Mouse (Mus musculus): ENCODE data around the gene Camta1. TPM values are rescaled to one million over a fixed set of nuclear protein-coding genes. Genes with fewer than 3 reads are reported as not detected.

Camta1 gene
- 25.9 TPM for polyA plus RNA-seq (2017; shearing (Covaris generic))

GRCm38 (mm10) chr4:151861806-151862739, at the start of gene Camta1:
Gene Camta1 (minus strand): TSS chr4:151861876.

GRCm38 (mm10) chr4:151089270-151089669, 772.4 kb downstream of the Camta1 start, which contains the start of gene Gm13090:
Gene Gm13090 (plus strand): TSS chr4:151089570.

GRCm38 (mm10) chr4:151057347-151058321, 804.0 kb downstream of the Camta1 start, which contains the start of gene Vamp3:
Gene Vamp3 (minus strand): TSS chr4:151057963.

GRCm38 (mm10) chr4:151044037-151044943, 817.4 kb downstream of the Camta1 start, which contains the start of gene Per3:
Gene Per3 (minus strand): TSS chr4:151044665.

GRCm38 (mm10) chr4:150996797-150997196, 864.9 kb downstream of the Camta1 start, which contains the start of gene Uts2:
Gene Uts2 (plus strand): TSS chr4:150997097.

GRCm38 (mm10) chr4:150914290-150914733, 947.4 kb downstream of the Camta1 start, which contains the start of the genes Park7 and Tnfrsf9:
Gene Park7 (minus strand): TSS chr4:150914437.
Gene Tnfrsf9 (plus strand): TSS chr4:150914562.

Other genes with a start within 250 kb of the Camta1 start
- gene Dnajc11, start 71.8 kb upstream of the Camta1 start, polyA plus RNA-seq (2017; shearing (Covaris generic)), result 65.1 TPM
- gene Thap3, start 127.1 kb upstream of the Camta1 start, polyA plus RNA-seq (2017; shearing (Covaris generic)), result 129 TPM
- gene Phf13, start 134.4 kb upstream of the Camta1 start, polyA plus RNA-seq (2017; shearing (Covaris generic)), result 7.7 TPM
- gene Klhl21, start 146.9 kb upstream of the Camta1 start, polyA plus RNA-seq (2017; shearing (Covaris generic)), result 2.0 TPM
- gene Zbtb48, start 165.8 kb upstream of the Camta1 start, polyA plus RNA-seq (2017; shearing (Covaris generic)), result 37.1 TPM
- 0.13 TPM for gene Tas1r1, start 176.7 kb upstream of the Camta1 start, polyA plus RNA-seq (2017; shearing (Covaris generic))
- 6.4 TPM for gene Nol9, start 177.4 kb upstream of the Camta1 start, polyA plus RNA-seq (2017; shearing (Covaris generic))
- gene Plekhg5, start 210.6 kb upstream of the Camta1 start, polyA plus RNA-seq (2017; shearing (Covaris generic)), result 5.1 TPM

Measured in inflammation-experienced regulatory T-cells, adult 16 weeks (primary cell).